Mouse (Mus musculus) T-cell, adult 2 months (primary cell): Measurements from ENCODE around the gene Nmu.
A peak's percentile ranks its signal among the peaks of the same experiment; 100 is the strongest.

ENCODE experiments used
- DNase-seq: peaks from one replicate; pipeline ENCODE4 v3.0.0; 2022; ENCODE audit warnings: low spot score

Nmu gene

DNA sequence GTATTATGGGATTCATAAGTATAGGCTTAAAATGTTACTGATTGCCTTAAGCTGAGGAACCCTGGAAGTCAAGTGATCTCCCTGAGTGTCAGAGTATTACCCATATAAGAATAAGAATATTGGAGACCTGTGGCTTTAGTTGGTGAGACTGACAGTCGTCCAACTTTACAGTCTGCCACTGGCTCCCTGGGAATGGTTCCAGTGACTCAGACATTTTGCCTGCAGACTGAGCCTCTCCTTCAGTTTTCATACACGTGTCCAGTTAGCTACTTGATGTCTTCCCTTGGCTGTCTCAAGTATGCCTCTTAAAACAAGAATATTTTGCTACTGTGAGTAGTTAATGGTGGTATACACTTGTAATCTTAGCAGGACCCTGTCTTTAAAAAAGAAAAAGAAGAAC, 55.4 kb downstream of the Nmu start:
- no peak for DNase-seq

GRCm38 (mm10) chr5:76306261-76306660, 57.3 kb downstream of the Nmu start:
- DNase-seq, result no peak

GRCm38 (mm10) chr5:76305616-76306015, 58.0 kb downstream of the Nmu start:
- DNase-seq, result no peak

- DNase-seq, result peak; percentile 79
Observed at GRCm38 (mm10) chr5:76304452-76305341, 58.9 kb downstream of the Nmu start, which contains the start of gene Clock. Clock (minus strand) TSS chr5:76304792.

DNA sequence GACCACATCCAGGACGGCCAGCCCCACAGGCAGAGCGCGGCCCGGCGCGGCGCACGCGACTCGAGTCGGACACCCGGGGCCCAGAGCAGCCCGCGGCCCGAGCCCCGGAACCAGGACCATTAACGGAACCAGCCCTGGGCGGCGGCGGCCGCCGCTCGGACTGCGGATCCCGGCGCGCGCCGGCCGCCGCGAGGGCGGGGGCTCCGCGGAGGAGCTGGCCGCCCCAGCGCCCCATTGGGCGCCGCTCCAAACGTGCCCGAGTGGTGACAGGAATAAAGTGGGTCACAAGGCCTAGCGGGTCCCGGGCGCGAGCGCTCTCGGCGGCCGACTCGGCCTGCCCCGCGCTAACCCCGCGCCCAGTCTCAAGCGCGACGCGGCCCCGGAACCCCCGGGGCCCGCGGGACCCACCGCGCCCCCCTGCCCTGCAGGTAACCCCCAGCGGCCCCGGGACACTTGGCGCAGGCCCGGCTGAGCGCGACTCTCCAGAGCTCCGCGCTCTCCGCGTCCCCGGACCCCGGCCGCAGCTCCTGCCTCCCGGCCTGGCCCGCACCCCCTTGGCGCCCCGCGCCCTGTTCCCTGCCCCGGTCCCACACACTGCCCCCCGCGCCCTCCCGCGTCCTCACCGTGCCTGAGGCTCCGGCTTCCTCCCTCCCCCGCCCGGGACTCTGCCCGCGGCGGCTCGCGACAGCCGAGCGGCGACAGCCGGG, 59.7 kb downstream of the Nmu start:
- DNase-seq, result peak; percentile 57

GRCm38 (mm10) chr5:76303379-76303744, 60.2 kb downstream of the Nmu start:
- DNase-seq, result no peak

DNA sequence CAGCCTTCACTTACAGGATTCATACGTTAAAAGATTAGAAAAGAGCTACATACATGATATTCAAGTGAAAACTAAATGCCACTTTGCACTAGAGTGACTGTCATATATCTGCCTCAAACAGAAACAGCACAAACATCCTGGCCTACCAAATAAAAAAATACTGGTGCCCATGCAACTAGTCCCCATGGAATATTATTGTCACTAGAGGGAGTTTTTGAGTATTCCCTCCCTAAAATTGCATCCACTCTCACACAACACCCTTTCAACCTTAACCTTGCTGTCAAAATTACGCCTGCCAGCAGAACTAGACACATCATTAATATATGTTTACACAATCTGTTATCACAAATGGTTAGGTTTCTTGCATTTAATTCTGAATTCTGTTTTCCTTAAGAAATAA, 61.6 kb downstream of the Nmu start:
- no peak for DNase-seq

DNA sequence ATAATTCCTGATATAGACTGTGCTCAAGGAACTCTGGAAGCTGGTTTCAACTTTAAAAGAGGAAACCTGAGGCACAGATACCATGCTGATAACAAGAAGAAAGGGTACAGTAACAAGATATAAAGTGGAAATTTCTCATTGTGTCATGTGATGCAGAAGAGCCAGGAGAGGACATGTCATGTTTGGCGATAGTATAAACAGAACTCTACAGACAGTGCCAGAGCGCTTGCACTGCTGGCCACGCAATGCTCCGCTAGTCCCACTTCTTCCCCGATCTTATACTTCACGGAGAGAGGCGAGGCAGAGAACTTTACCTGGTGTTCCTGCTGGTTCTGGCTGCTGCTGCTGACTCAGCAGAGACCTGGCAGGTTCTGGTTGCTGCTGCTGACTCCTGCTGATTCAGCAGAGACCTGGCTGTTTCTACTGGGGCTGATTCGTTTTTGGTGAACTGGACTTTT, 74.3 kb downstream of the Nmu start:
- DNase-seq, result no peak

- no peak for DNase-seq
Observed at GRCm38 (mm10) chr5:76288256-76288655, 75.3 kb downstream of the Nmu start.

- DNase-seq, result no peak
Observed at GRCm38 (mm10) chr5:76287062-76287461, 76.5 kb downstream of the Nmu start.

GRCm38 (mm10) chr5:76285699-76286098, 77.9 kb downstream of the Nmu start:
- no peak for DNase-seq

DNA sequence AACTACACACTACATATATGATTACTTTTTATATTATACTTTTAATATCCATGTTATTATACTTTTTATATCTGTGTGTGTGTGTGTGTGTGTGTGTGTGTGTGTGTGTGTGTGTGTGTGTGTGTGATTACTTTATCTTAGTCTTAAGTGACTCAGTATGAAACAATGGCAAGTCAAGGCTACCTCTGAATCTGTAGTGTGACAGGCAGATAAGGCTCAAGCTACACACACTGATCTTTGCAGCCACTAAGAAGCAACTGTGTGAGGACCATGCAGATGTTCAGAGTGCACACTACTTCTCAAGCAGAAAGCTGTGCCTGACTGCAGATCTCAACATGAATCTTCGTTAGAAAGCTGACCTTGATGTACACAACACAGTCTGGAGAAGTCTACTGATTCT, 79.7 kb downstream of the Nmu start:
- no peak for DNase-seq
